Mouse (Mus musculus) layer of hippocampus, adult 8-10 months (tissue): Measurements from ENCODE around the gene Cdc42ep3. TPM values are rescaled to one million over a fixed set of nuclear protein-coding genes. Genes with fewer than 3 reads are reported as not detected.
A peak's percentile ranks its signal among the peaks of the same experiment; 100 is the strongest.

Source experiments
- DNase-seq, 2 experiments: peaks; one replicate each; pipeline ENCODE4 v3.0.0; 2022; ENCODE audit warnings: low spot score in 2 of 2
- total RNA-seq, 4 experiments: library from RNA; stranded (reverse); gene quantifications; 2 replicates each; pipeline ENCODE4 v1.2.4; 2022

The Cdc42ep3 gene
- total RNA-seq: 1 to 10 TPM; 4.4 to 7.6 (median 6.6) TPM

DNA sequence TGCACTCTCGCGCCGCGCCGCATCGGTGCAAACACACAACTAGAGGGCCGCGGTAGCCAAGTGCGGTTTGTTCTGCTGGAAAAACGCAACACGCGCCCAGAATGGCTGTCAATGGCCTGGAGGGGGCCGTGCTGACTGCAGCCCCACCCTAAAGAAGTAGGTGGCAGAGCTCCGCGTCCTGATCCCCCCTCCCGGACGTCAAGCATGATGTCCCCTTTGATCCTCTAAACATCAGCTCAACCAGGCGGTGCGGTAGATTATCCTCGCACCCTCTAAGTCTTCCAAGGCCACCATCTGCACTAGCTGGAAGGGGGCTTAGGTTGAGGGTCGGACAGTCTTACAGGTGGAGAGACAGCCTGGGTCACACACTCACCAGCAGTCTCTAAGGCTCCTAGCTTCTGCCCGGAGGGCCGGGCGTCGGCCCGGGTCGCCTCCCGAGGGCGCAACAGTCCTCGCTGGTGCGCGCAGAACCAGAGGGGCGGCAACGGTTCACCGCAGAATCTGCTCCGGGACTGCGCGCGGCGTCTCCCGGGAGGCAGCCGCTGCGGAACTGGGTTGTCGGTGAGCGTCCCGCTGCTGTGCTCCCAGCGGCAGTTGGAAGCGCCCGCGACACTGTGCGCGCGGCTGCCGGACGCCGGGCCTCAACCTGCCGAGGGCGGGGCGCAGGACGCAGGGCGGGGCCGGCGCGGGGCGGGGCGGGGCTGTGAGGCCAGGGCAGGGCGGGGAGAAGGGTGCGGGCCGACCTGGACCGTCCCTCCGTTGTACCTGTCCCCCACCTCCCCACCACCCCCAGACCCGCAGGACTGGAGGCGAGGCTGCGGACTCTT lies at the start of gene Cdc42ep3:
TSS of gene Cdc42ep3 (minus strand) at position 648 of the 827 bp plus-strand sequence.
- DNase-seq: peak in 1 of 2 experiments; percentile 38

DNA sequence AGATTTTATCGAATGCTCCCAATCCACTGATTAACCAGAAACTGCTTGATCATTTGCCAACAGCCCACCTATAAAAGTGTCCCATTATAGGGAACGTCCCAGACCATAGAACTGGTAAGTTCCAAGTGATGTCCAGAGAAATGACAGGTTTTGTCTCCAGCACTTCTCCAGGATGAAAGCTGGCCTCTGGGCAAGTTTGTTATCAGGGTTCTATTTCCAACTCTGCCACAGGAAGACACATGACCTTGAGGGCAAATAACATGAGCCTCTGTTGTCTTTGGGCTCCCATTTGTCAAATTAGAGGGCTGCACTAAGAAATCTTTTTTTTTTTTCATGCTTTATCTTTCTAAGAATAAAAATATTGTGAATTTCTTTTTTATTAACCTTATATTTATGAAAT lies 45.5 kb upstream of the Cdc42ep3 start:
- DNase-seq: no peak

DNA sequence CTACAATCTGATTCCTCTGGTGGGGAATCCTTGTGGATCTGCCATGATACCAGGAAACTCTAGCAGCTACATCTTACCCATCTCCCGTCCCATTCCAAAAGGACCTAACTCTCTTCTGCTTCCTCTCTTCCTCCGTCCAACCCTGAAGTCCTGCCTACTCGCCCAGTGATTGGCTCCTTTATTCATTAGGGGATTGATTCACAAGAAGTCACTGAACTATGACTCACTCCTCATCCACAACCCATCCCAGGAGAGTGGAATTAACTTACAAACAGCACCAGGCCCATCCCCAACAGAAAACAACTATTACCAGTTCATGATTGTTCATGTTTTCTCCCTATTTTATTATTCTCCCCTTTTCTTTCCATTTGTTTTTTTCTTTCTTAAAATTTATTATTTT lies 43.5 kb upstream of the Cdc42ep3 start:
- no peak for DNase-seq

DNA sequence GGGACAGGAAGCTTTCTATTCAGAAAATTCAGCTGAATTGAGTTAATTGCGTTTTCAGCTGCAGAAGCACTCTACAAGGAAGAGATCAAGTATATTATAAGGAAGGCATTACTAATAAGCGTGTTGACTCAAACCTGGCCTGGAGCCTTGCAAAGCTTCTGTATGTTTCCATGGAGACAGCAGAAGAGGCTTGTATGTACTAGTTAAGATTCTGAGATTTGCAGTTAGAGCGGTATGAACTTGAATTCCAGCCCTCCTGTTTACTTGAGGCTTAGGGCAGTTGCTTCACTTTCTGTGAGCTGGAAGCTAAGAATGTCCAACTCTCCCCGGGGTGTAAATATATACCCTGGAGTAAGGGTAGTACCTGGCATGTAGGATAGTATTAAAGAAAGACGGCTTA lies 39.9 kb upstream of the Cdc42ep3 start:
- DNase-seq: no peak

DNA sequence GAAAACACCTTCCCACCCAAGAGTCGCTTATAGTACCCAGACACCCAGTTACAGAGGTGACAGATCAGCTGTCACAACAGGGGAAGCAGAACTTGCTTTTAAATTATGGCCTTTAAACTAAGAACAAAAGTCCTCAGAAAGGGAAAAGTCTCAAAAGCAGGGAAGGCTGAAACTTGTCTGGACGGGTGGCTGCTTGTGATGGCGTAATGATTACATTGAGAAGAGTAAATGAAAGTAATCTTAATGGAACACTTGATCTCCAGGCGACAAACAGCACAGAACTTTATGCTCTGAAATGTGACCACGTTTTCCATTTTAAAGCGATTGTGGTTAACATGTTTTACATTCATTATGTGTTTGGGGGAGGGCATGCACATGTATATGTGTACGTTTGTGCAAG lies 39.0 kb upstream of the Cdc42ep3 start:
- DNase-seq: no peak

DNA sequence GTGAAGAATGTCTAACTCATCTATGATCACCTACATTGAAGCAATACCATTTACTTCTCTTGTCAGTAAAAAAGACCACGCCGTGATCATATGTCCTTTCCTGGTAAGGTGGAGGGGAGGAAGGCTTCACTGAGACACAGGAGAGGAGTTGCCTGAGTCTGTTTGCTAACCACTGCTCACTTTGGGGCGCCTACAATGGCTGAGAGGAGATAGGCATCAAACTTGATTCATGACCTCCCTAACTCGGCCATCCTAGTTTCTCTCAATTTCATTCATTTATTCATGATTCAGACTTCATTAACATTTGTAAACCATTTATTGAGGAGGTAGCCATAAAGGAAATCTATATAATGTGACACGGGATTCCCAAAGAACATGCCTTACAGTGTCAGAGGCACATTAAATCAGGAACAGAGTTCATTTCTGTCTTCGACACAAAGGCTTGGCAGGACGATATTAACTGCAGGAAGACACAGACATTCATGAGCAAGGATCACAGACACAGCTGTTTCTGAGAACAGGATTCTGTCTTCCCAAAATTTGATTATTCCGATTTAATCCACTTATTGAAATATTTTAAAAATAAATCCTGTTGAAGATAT lies 32.7 kb upstream of the Cdc42ep3 start:
- DNase-seq: no peak

DNA sequence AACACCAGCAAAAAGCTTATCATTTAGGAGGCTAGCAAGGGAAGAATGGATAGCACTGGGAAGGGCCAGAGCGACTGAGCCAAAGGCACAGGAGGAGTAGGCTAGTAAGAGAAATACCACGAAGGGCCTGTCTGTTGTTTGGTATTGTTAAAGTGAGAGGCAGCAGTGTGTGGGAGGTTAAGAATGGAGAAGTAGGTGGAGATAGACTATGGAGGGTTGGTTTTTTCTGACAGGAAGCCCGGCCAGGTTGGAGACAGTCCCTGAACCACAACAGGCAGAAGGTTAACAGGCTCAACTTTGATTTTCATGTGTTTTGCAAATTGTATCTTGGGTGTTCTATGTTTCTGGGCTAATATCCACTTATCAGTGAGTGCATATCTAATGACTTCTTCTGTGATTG lies 26.6 kb upstream of the Cdc42ep3 start:
- DNase-seq: no peak

DNA sequence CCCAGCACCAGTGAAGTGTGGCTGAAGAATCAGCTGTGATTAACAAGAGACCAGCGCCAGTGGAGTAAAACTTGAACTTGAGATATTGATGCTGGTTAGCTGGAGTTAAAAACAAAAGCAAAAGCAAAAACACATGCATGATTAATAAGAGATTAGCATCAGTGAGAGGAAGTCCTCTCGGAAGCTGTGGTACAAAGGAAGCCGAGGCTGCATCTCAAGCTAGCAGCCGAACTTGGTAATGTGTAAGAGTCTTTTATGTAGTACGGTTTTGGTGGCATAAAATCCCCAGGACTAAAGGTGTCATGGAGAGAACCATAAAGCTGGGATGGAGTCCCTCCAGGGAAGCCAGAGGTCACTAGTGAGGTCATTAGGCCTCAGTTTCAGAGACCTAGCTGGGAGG lies 24.3 kb upstream of the Cdc42ep3 start:
- no peak for DNase-seq

DNA sequence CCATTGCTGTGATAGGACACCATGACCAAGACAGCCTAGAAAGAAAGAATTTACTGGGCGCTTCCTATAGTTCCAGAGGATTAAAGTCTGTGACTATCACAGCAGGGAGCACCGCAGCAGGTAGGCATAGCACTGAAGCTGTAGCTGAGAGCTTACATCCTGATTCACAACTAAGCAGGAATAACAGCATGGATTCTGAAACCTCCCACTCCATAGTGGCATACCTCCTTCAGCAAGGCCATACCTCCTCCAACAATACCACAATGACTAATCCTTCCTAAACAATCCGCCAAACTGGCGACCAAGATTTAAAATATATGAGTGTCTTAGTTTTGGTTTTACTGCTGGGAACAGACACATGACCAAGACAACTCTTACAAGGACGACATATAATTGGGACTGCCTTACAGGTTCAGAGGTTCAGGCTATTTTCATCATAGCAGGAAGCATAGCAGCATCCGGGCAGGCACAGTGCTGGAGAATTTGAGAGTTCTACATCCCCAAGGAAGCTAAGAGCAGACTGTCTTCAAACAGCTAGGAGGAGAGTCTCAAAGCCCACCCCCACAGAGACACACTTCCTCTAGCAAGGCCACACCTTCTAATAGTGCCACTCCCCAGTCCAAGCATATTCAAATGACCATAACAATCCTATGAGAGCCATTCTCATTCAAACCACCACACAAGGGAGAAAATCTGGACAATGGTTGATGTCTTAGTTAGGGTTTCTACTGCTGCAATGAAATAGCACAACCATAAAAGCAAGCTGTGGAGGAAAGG lies 21.7 kb upstream of the Cdc42ep3 start:
- no peak for DNase-seq

DNA sequence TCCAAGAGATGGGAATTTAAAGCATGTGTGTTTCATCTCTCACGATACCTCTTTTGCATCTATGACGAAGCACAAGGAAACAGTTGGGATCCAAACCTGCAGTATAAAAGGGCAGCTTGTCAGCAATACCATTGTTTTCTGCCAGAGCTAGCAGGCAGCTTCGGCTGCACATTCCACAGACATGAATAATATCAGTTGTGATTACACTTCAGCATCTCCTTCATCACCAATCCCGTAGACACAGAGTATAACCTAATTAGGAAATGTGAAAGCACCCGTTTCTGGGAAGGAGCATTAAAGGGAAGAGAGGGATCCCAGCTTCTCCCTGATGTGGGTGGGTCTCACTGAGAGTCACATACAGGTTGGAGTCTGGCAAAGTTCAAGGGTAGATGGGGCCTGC lies 18.1 kb upstream of the Cdc42ep3 start:
- DNase-seq: no peak

DNA sequence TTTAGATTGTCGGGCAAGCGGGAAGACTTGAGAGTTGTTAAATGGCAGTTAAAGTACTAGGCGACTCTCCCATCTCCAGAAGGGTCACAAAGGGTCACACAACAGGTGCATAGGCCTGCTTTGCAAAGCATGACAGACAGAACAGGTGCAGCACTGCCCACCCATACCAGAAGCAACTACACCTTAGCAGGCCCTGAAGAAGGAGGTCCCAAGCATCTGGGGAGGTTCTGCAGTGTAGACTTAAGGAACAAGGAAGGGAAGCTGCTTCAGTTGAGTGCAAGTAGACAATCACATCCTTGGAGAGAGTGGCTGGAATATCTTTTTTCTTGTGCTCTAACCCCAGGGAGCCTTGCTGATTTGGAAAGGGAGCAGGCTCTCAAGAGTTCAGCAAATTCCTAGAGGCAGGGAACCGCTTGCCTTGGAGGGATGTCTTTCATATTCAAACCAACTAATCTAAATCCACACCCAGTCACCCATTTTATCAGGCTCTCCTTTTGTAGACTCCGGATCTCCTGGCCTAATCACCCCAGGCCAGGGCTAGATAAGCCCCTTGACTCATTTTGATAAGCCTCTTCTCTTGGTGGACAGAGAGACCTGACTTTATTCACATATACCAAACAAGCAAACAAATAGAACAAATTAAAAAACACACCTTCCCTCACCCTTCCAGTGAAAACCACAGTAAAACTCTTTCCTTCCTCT lies 10.0 kb upstream of the Cdc42ep3 start:
- DNase-seq: no peak

DNA sequence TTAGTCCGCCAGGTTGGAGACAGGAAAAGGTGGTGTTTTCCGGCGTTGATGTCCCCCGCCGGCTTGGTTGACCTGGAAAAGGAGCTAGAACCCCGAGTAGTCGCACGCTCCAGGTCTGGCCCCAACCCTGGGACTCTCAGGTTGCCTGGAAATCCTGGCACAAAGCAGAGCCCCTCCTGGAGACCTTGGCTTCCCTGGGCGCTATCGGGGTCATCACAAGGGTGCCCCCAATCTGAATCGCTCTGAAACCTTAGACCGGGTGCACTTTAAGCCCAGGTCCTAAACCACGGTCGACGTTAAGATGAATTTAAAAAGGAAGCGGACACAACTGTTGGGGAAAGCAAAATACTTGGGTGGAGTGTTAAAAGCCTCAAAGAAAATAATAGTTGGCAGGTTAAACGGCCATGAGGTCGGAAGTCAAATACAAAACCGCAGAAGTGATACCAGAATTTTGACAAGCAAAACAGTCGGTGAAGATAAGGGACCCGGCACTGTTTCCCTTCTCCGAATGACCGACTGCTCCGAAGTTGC lies 1.2 kb upstream of the Cdc42ep3 start:
- DNase-seq: no peak

DNA sequence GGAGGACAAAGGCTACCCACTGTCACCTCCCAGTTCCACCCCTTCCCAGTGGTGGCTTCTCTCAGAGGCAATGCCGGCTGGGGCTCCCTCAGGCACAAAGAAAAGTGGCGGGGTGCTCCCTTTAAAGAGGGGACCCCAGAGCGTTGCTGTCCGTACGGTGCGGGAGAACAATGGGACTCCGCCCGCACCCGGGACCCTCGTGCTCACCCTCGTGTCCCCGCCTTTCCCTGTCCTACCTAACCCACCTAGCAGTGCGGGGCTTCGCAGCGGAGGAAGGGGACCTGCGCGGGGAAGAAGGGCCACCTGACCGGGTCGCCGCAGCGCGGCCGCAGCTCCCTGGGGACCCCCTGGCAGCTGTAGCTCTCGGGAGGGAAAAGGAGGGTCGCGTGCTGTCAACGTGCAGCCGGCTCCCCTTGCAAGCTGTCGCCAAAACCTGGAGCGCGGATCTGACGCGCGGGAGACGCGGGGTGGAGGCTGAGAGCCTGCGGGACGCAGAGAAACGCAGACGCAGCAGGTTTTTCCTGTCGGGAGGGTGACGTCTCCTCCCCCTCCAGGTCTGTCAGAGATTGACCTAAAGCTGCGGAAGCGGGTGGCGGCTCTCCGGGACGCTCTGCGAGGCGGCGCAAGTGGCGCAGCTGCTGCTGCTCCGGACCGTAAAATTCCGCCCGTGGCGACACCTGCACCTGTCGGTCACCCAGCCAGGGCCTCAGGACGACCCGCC lies 540 bp upstream of the Cdc42ep3 start:
- peak; percentile 35 to 42 for DNase-seq

DNA sequence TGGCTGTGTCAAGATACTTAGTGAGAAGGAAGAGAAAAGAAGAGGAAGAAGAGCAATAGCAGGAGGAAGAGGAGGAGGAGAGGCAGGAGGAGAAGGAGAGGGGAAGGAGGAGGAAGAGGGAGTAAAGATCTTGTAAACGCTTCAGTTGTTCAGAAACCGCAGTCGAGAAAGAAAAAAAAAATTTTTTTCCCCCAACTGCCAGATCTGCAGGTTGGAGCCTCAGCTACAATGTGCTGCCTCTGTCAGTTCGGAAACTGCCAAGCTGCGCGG lies 782 bp downstream of the Cdc42ep3 start:
- no peak for DNase-seq

DNA sequence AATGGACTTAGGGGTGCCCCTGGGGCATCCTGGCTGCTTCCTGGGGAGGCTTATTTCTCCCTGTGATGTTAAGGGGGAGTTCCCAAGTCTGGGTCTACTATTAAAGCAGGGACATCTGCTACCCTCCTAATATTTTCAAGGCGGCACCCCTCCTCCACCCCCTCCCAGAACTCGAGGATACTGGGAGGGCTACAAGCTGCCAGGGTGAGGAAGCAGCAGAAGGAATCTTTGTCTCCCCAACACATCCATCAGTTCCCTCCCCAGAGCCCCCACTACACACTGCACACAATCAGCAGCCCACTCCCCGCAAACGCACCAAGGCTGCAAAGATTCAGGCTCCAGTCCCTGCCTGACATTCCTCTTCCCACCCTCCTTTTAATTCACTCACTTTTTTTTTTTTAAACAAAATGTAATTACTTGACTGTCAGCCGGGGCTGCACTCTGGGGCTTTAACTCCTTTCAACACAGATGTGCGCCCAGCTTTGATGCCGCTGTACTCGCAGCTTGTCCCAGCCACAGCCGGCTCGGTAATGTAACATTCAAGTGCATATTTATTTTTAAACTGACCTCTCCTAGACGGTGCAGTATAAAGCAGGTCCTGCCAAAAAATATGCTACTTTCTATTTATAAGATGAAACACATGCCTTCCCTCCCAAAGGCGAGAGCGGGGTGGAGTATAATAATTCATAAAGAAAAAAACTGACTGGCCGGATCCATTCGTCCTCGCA lies 1.3 kb downstream of the Cdc42ep3 start:
- no peak for DNase-seq

DNA sequence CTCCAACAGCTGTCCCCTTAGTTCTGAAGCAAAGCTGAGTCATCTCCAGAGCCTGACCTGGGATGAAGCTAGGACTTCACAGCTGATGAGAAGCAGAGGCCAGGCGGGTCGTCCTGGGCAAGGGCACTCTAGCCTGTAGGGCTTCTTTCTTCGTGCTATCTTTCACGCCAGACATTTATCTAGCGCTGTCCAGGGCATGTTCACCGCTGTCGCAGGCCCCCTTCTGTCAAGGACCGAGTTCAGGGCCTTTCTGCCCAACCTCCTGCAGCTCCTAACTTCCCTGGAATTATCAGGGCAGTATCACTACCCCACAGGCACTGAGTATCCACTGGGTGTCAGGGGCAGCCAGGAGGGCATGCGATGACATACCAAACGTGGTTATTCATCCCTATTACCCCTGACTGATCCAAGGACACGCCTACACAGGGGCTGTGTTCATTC lies 4.1 kb downstream of the Cdc42ep3 start:
- no peak for DNase-seq

DNA sequence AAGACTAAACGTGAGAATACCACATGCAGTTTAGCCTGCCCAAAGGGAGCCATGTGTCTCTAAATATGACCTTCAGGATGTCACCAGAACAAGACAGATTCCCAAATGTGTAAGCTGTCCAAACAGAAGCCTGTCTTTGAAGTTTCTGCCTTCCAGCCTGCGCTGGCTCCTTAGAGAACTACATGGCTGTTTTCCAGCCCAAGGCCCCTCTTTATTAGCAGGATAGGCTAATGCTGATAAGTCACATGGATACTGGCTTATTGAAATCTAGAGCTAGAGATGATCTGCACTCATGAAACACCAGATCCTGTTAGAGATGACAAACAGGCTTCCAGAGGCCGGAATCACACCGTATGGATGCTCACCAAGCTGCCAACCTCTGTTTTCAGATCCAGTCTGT lies 5.5 kb downstream of the Cdc42ep3 start:
- no peak for DNase-seq

DNA sequence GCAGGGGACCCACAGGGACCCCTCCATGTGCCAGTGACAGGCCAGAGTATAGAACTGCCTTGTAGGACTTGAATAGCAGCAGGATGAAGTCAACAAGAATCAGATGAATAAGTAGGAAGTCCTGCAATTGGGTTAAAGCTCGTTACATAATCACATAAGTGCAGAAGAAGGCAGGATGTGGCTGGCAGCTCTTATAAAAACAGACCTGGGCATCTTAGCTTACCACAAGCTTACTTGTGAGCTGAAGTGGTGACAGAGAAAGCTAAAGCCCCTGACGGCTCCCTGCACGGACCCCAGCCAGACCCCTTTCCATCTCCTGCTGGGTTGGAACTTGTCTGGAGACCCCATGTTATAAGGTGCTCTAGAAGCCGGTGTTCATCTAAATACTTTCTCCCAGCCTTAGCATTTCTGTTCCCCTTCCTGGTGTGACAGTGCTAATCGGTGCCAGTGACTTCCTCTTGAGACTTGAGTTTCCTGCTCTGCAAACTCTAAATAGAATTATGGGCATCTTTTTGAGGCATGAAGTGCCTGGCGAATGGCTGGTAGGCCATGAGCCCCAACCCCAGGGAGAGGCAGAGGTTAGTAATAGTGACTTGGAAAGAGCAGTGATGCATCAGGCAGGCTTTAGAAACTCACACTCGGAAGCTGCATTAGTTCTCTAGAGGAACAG lies 6.8 kb downstream of the Cdc42ep3 start:
- no peak for DNase-seq

DNA sequence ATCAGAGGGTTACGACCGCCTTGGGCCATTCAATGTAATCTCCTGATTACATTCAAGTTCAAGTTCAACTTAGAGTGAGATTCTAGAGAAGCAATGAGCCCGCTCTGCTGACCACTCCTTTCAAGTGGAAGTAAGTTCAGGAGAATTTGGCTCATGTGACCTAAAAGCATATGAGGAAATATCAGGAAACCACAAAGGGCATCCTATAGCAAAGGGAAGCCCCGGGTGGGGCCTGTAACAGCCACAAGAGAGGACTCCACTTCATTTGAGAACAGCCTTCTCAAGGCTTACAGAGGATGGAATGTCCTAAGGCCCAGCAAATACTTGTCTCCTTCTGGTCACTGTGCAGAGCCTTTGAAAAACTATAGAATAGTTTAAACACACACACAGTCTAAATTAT lies 7.6 kb downstream of the Cdc42ep3 start:
- DNase-seq: no peak
